Mouse (Mus musculus) neural tube, embryonic 13.5 days (tissue): ENCODE results near the gene Cdk11b. TPM values are rescaled to one million over a fixed set of nuclear protein-coding genes. Genes with fewer than 3 reads are reported as not detected.

Experiments
- ATAC-seq: fragments of 200-750 bp; cut with Nextera tagmentation; 2 replicates; pipeline ENCODE4 v1.8.0; 2017; ENCODE audit warnings: low read depth, mild to moderate bottlenecking, moderate TSS enrichment, moderate library complexity
- H3K27ac ChIP-seq: fragments of 300-500 bp; sonication (generic); replicated peaks from 2 replicates; pipeline ENCODE4 v1.5.1; 2015; ENCODE audit warnings: moderate library complexity, mild to moderate bottlenecking, inconsistent platforms
- H3K27me3 ChIP-seq: fragments of 300-500 bp; sonication (generic); 2 replicates; pipeline ENCODE4 v1.6.1; 2015; ENCODE audit warnings: mild to moderate bottlenecking, inconsistent platforms
- H3K36me3 ChIP-seq: fragments of 300-500 bp; sonication (generic); 2 replicates; pipeline ENCODE4 v1.6.1; 2015; ENCODE audit warnings: mild to moderate bottlenecking, inconsistent platforms
- H3K4me1 ChIP-seq: fragments of 300-500 bp; sonication (generic); replicated peaks from 2 replicates; pipeline ENCODE4 v1.6.1; 2015; ENCODE audit warnings: inconsistent platforms
- H3K4me2 ChIP-seq: fragments of 300-500 bp; sonication (generic); 2 replicates; pipeline ENCODE4 v1.6.1; 2015; ENCODE audit warnings: inconsistent platforms, mild to moderate bottlenecking, moderate library complexity
- H3K4me3 ChIP-seq: fragments of 300-500 bp; sonication (generic); 2 replicates; pipeline ENCODE4 v1.5.1; 2015; ENCODE audit warnings: mild to moderate bottlenecking, inconsistent platforms
- H3K9ac ChIP-seq: fragments of 300-500 bp; sonication (generic); 2 replicates; pipeline ENCODE4 v1.6.1; 2015; ENCODE audit warnings: moderate library complexity, mild to moderate bottlenecking, inconsistent platforms
- H3K9me3 ChIP-seq: fragments of 300-500 bp; sonication (generic); 2 replicates; pipeline ENCODE4 v1.6.1; 2016; ENCODE audit warnings: inconsistent platforms
- whole genome bisulfite sequencing: fragments of 180-500 bp; shearing (Covaris S2); methylation state at CpG from one replicate; pipeline ENCODE4 v1.1.7; 2015; 5-methylcytosine and 5-hydroxymethylcytosine counted together
- polyA plus RNA-seq: library from polyadenylated mRNA; unstranded; fragments of >200 nt; fragmentation: Nextera tagmentation; extraction: Ambion mirVana; gene quantifications from 2 replicates; pipeline ENCODE4 v1.2.1, GENCODE M21; 2015

Gene Cdk11b
- 54.7 and 61.6 TPM in 2 replicates for polyA plus RNA-seq

GRCm38 (mm10) chr4:155624338-155625291 is at the start of gene Cdk11b:
Gene Cdk11b (plus strand): TSS chr4:155624854.
- no peaks in the 10 kb centered on the region for H3K27me3 ChIP-seq
- peaks cover 14% of the 10 kb centered on the region for H3K4me1 ChIP-seq
- peak within 1 kb of the TSS; percentile 93 for H3K27ac ChIP-seq
- H3K9me3 ChIP-seq, result no peaks in the 10 kb centered on the region
- H3K36me3 ChIP-seq, result peaks cover 48% of the 10 kb centered on the region
- under 1% methylated on average over 80 of the region's 84 CpGs for WGBS
- peak within 1 kb of the TSS; percentile 86 for H3K4me2 ChIP-seq
- H3K4me3 ChIP-seq, result peak within 1 kb of the TSS; percentile 99
- peak within 1 kb of the TSS; percentile 89 for H3K9ac ChIP-seq
- peak; percentile 100 for ATAC-seq

- no peak for ATAC-seq
- Histone ChIP-seq H3K27me3 (no peaks in the 10 kb centered on the region), H3K27ac (no peak overlapping the region), H3K9ac (no peak overlapping the region), H3K4me2 (no peak overlapping the region), H3K36me3 (peaks cover 40% of the 10 kb centered on the region), H3K9me3 (no peaks in the 10 kb centered on the region), H3K4me3 (no peak overlapping the region), H3K4me1 (no peaks in the 10 kb centered on the region; the same call in 1 of the 2 replicates)
- whole genome bisulfite sequencing, result 88% methylated on average over 11 of the region's 11 CpGs
Observed at GRCm38 (mm10) chr4:155574931-155575330, 49.7 kb upstream of the Cdk11b start.

- H3K27me3 ChIP-seq, result no peaks in the 10 kb centered on the region
- no peak overlapping the region for H3K4me2 ChIP-seq
- H3K9ac ChIP-seq, result no peak overlapping the region
- H3K27ac ChIP-seq, result no peak overlapping the region
- no peaks in the 10 kb centered on the region for H3K9me3 ChIP-seq
- 89% methylated on average over 8 of the region's 8 CpGs for WGBS
- H3K36me3 ChIP-seq, result peaks cover 40% of the 10 kb centered on the region
- no peaks in the 10 kb centered on the region; the same call in 1 of the 2 replicates for H3K4me1 ChIP-seq
- H3K4me3 ChIP-seq, result no peak overlapping the region
- no peak for ATAC-seq
Observed at GRCm38 (mm10) chr4:155575521-155575920, 49.1 kb upstream of the Cdk11b start.

GRCm38 (mm10) chr4:155577132-155577531 is 47.5 kb upstream of the Cdk11b start:
- Histone ChIP-seq H3K4me1 (no peaks in the 10 kb centered on the region), H3K4me2 (no peak overlapping the region), H3K27me3 (no peaks in the 10 kb centered on the region), H3K9me3 (no peaks in the 10 kb centered on the region), H3K4me3 (no peak overlapping the region), H3K36me3 (peaks cover 46% of the 10 kb centered on the region), H3K9ac (no peak overlapping the region), H3K27ac (no peak overlapping the region)
- 96% methylated on average over 9 of the region's 9 CpGs for WGBS
- no peak for ATAC-seq

- Histone ChIP-seq H3K36me3 (peaks cover 53% of the 10 kb centered on the region), H3K9ac (no peak overlapping the region), H3K4me3 (no peak overlapping the region), H3K27ac (no peak overlapping the region), H3K9me3 (no peaks in the 10 kb centered on the region), H3K4me1 (no peaks in the 10 kb centered on the region), H3K4me2 (no peak overlapping the region), H3K27me3 (no peaks in the 10 kb centered on the region)
- 91% methylated on average over 5 of the region's 5 CpGs for WGBS
- no peak for ATAC-seq
Observed at GRCm38 (mm10) chr4:155577741-155578140, 46.9 kb upstream of the Cdk11b start.

- 90% methylated on average over 7 of the region's 7 CpGs for WGBS
- ATAC-seq, result no peak
- H3K27ac ChIP-seq, result no peak overlapping the region
- H3K9ac ChIP-seq, result no peak overlapping the region
- H3K9me3 ChIP-seq, result no peaks in the 10 kb centered on the region
- H3K4me2 ChIP-seq, result no peak overlapping the region
- no peaks in the 10 kb centered on the region for H3K27me3 ChIP-seq
- no peaks in the 10 kb centered on the region for H3K4me1 ChIP-seq
- peaks cover 58% of the 10 kb centered on the region for H3K36me3 ChIP-seq
- H3K4me3 ChIP-seq, result no peak overlapping the region
Observed at GRCm38 (mm10) chr4:155578336-155579125, 46.1 kb upstream of the Cdk11b start.

GRCm38 (mm10) chr4:155580420-155580819 is 44.2 kb upstream of the Cdk11b start:
- H3K9me3 ChIP-seq, result no peaks in the 10 kb centered on the region
- H3K27me3 ChIP-seq, result no peaks in the 10 kb centered on the region
- H3K4me3 ChIP-seq, result no peak overlapping the region
- H3K27ac ChIP-seq, result no peak overlapping the region
- H3K36me3 ChIP-seq, result peaks cover 77% of the 10 kb centered on the region
- ATAC-seq, result no peak
- H3K4me2 ChIP-seq, result no peak overlapping the region
- no peaks in the 10 kb centered on the region for H3K4me1 ChIP-seq
- H3K9ac ChIP-seq, result no peak overlapping the region
- WGBS, result 28% methylated on average over 1 of the region's 1 CpGs

- Histone ChIP-seq H3K27me3 (no peaks in the 10 kb centered on the region), H3K9ac (no peak overlapping the region), H3K4me3 (no peak overlapping the region), H3K4me1 (no peaks in the 10 kb centered on the region), H3K36me3 (peaks cover 80% of the 10 kb centered on the region), H3K4me2 (no peak overlapping the region), H3K27ac (no peak overlapping the region), H3K9me3 (no peaks in the 10 kb centered on the region)
- ATAC-seq, result no peak
- 94% methylated on average over 6 of the region's 6 CpGs for WGBS
Observed at GRCm38 (mm10) chr4:155582279-155582905, 42.3 kb upstream of the Cdk11b start.

GRCm38 (mm10) chr4:155589356-155589755 is 35.3 kb upstream of the Cdk11b start:
- 92% methylated on average over 5 of the region's 5 CpGs for WGBS

GRCm38 (mm10) chr4:155591012-155591719 is 33.5 kb upstream of the Cdk11b start:
- Histone ChIP-seq H3K36me3 (peaks cover 51% of the 10 kb centered on the region), H3K9me3 (no peaks in the 10 kb centered on the region), H3K27me3 (no peaks in the 10 kb centered on the region), H3K4me2 (no peak overlapping the region), H3K4me1 (no peaks in the 10 kb centered on the region), H3K9ac (no peak overlapping the region), H3K4me3 (no peak overlapping the region), H3K27ac (no peak overlapping the region)
- 87% methylated on average over 7 of the region's 7 CpGs for WGBS
- ATAC-seq, result no peak

More at GRCm38 (mm10) chr4:155589356-155589755, 35.3 kb upstream of the Cdk11b start:
- no peaks in the 10 kb centered on the region for H3K27me3 ChIP-seq
- no peak overlapping the region for H3K27ac ChIP-seq
- H3K4me3 ChIP-seq, result no peak overlapping the region
- H3K9me3 ChIP-seq, result no peaks in the 10 kb centered on the region
- no peak for ATAC-seq
- H3K4me2 ChIP-seq, result no peak overlapping the region
- H3K4me1 ChIP-seq, result no peaks in the 10 kb centered on the region
- H3K36me3 ChIP-seq, result peaks cover 69% of the 10 kb centered on the region
- H3K9ac ChIP-seq, result no peak overlapping the region

- Histone ChIP-seq H3K36me3 (peaks cover 25% of the 10 kb centered on the region), H3K4me2 (no peak overlapping the region), H3K4me3 (no peak overlapping the region), H3K4me1 (no peaks in the 10 kb centered on the region), H3K9ac (no peak overlapping the region), H3K27me3 (no peaks in the 10 kb centered on the region), H3K9me3 (no peaks in the 10 kb centered on the region), H3K27ac (no peak overlapping the region)
- WGBS, result 45% methylated on average over 1 of the region's 1 CpGs
- no peak for ATAC-seq
Observed at GRCm38 (mm10) chr4:155593780-155594179, 30.9 kb upstream of the Cdk11b start.
